Mouse (Mus musculus): ENCODE results near the gene Sds. TPM values are rescaled to one million over a fixed set of nuclear protein-coding genes. Genes with fewer than 3 reads are reported as not detected.
"Not testable (repeated sequence)": the region's sequence is repeated elsewhere in the genome, so short reads cannot be mapped to it uniquely, and the experiment has no call there.

Gene Sds
- polyA plus RNA-seq, 1 experiment from 2014 or later, result not detected

DNA sequence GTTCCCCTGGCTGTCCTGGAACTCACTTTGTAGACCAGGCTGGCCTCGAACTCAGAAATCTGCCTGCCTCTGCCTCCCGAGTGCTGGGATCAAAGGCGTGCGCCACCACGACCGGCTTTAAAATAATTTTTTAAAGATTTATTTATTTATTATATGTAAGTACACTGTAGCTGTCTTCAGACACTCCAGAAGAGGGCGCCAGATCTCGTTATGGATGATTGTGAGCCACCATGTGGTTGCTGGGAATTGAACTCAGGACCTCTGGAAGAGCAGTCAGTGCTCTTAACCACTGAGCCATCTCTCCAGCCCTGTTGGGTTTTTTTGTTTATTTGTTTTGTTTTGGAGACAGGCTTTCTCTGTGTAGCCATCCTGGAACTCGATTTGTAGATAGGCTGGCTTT lies 24.3 kb downstream of the Sds start:
- ATAC-seq (ENCODE audit: insufficient read depth, low FRiP score, low TSS enrichment); H3K4me3 ChIP-seq (ENCODE audit: low read depth, low read length); H3K36me3 ChIP-seq (ENCODE audit: control insufficient read depth, insufficient read depth, low read length); H3K9me3 ChIP-seq (ENCODE audit: control insufficient read depth, low read length); H3K27ac ChIP-seq (ENCODE audit: low read depth, low read length); H3K9ac ChIP-seq (ENCODE audit: low read length); H3K4me2 ChIP-seq (ENCODE audit: low read depth); DNase-seq (ENCODE audit: low spot score); H3K27me3 ChIP-seq (ENCODE audit: control insufficient read depth, insufficient read depth, low read length); H3K4me1 ChIP-seq (ENCODE audit: control insufficient read depth, insufficient read depth, low read length): not testable (repeated sequence)
- 85% methylated on average over 9 of the region's 9 CpGs for WGBS

DNA sequence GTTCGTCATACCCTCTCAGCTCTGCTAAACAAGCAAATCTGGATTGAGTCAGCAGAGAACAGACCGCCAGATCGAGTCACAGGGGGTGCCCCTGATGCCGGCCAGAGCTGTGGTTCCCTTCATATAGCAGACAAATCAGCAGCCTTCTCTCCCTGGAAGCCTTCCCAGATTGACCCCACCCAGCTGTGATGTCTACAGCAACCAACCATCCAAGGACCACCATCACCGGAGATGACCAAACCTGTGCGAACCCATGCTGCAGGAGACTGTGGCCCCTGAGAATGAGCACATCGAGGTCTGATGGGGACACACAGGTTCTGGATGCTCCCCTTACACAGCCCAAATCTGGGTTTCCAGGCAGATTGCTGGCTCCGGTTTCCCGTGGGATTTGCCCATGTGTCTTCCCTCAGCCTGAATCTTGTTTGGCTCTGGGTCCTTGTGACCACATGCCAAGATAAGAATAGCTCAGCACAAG lies 25.9 kb downstream of the Sds start:
- 75% methylated on average over 9 of the region's 9 CpGs for WGBS
- no peaks in the 10 kb centered on the region for H3K36me3 ChIP-seq (ENCODE audit: control insufficient read depth, insufficient read depth, low read length)
- no peak for ATAC-seq (ENCODE audit: insufficient read depth, low FRiP score, low TSS enrichment)

DNA sequence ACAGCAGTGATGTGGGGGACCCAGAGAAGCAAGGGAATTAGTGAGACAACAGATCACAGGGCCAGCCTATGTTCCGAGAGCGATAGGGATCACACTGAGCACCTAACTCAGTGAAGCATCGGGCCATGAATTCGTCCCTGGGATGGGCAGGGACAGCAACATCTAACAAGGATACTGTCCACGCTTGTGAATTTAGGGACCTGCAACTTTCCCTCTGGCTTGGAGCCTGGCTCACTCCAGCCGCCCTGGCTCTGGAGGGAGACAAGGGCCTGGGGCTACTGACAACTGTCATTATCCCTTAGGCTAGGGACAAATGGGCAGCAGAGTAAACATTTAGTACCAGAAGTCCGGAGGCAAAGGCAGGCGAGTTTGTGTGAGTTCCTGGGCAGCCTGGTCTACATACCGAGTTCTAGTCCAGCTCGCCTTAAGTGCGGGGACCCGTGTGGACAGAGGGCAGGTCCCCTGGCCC lies 26.4 kb downstream of the Sds start:
- WGBS, result 10% methylated on average over 12 of the region's 12 CpGs
- DNase-seq (ENCODE audit: low spot score) (no peak), ATAC-seq (ENCODE audit: insufficient read depth, low FRiP score, low TSS enrichment) (peak; percentile 22; the same call in 1 of the 2 replicates)
- no peak overlapping the region for H3K27ac ChIP-seq (ENCODE audit: low read depth, low read length)
- H3K36me3 ChIP-seq (ENCODE audit: control insufficient read depth, insufficient read depth, low read length), result no peaks in the 10 kb centered on the region
- H3K4me1 ChIP-seq (ENCODE audit: control insufficient read depth, insufficient read depth, low read length), result peaks cover 9% of the 10 kb centered on the region
- peak overlapping the region; percentile 95 for H3K4me2 ChIP-seq (ENCODE audit: low read depth)
- H3K9me3 ChIP-seq (ENCODE audit: control insufficient read depth, low read length), result no peaks in the 10 kb centered on the region
- no peaks in the 10 kb centered on the region for H3K27me3 ChIP-seq (ENCODE audit: control insufficient read depth, insufficient read depth, low read length)
- peak overlapping the region; percentile 67 for H3K4me3 ChIP-seq (ENCODE audit: low read depth, low read length)
- peak overlapping the region; percentile 76 for H3K9ac ChIP-seq (ENCODE audit: low read length)

More for the DNA sequence above, 25.9 kb downstream of the Sds start:
- H3K27me3 ChIP-seq (ENCODE audit: control insufficient read depth, insufficient read depth, low read length), result no peaks in the 10 kb centered on the region
- no peak overlapping the region for H3K27ac ChIP-seq (ENCODE audit: low read depth, low read length)
- no peaks in the 10 kb centered on the region for H3K9me3 ChIP-seq (ENCODE audit: control insufficient read depth, low read length)
- peak overlapping the region; percentile 95 for H3K4me2 ChIP-seq (ENCODE audit: low read depth)
- no peak for DNase-seq (ENCODE audit: low spot score)
- H3K9ac ChIP-seq (ENCODE audit: low read length), result no peak overlapping the region; the same call in 1 of the 2 replicates
- H3K4me3 ChIP-seq (ENCODE audit: low read depth, low read length), result peak overlapping the region; percentile 67
- H3K4me1 ChIP-seq (ENCODE audit: control insufficient read depth, insufficient read depth, low read length), result peaks cover 9% of the 10 kb centered on the region

DNA sequence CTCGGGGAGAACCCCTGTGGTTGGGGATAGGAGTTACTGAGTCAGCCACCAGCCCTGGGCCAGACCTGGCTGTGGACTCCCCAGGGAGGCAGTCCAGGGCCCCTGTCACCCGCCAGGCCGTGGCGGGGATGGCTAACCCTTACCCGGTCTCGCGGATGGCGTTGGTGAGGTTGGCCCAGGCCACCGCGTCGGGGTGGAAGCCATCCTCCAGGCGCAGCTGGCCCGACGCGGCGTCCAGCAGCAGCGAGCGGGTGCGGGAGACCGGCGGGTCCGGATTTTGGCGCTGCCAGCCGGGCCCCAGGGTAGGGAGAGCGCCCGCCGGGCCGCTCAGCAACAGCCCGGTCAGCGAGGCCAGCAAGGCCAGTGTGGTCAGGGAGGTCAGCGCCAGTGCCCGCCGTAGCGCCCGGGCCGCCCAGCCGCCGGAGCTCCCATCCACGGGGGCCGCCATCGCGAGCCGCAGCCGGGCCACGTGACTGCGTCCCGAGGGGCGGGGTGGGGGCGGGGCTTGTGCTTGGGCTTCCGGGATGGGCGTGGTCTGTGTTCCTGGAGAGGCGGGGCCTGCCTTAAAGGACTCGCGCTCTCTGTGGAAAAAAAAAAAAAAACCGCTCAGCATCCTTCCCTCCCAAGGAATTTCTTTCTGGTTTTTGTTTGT lies 26.9 kb downstream of the Sds start, which contains the start of gene Plbd2:
Gene Plbd2 (minus strand): TSS at position 482 of the 652 bp plus-strand sequence.
- DNase-seq (ENCODE audit: low spot score) (peak; percentile 95), ATAC-seq (ENCODE audit: insufficient read depth, low FRiP score, low TSS enrichment) (peak; percentile 62)
- no peak within 1 kb of the TSS for H3K27ac ChIP-seq (ENCODE audit: low read depth, low read length)
- peak within 1 kb of the TSS; percentile 76 for H3K9ac ChIP-seq (ENCODE audit: low read length)
- peaks cover 9% of the 10 kb centered on the region for H3K4me1 ChIP-seq (ENCODE audit: control insufficient read depth, insufficient read depth, low read length)
- peak within 1 kb of the TSS; percentile 95 for H3K4me2 ChIP-seq (ENCODE audit: low read depth)
- H3K36me3 ChIP-seq (ENCODE audit: control insufficient read depth, insufficient read depth, low read length), result no peaks in the 10 kb centered on the region
- under 1% methylated on average over 48 of the region's 55 CpGs for WGBS
- H3K9me3 ChIP-seq (ENCODE audit: control insufficient read depth, low read length), result no peaks in the 10 kb centered on the region
- H3K4me3 ChIP-seq (ENCODE audit: low read depth, low read length), result peak within 1 kb of the TSS; percentile 67
- H3K27me3 ChIP-seq (ENCODE audit: control insufficient read depth, insufficient read depth, low read length), result no peaks in the 10 kb centered on the region

DNA sequence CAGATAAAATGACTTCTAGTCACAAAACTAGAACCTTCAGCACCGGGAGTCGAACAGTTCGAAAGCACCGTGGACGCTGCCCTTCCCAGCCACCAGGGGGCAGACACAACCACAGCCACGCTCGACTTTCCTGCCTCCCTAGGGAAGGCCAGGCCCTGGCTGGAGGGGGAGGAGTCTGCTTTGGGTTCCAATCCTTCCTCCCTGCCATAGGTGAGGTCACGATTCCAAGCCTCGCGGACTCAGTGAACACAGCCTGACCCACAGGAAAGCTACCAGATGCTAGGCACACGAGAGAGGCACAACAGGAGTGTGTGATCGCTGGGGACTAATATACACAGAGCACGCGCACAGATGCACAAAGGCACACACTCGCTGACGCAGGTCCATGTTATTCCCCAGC lies 29.0 kb downstream of the Sds start:
- peak overlapping the region; percentile 22; the same call in 1 of the 2 replicates for H3K4me2 ChIP-seq (ENCODE audit: low read depth)
- WGBS, result 25% methylated on average over 16 of the region's 16 CpGs
- H3K9ac ChIP-seq (ENCODE audit: low read length), result no peak overlapping the region
- no peak overlapping the region for H3K27ac ChIP-seq (ENCODE audit: low read depth, low read length)
- no peaks in the 10 kb centered on the region for H3K36me3 ChIP-seq (ENCODE audit: control insufficient read depth, insufficient read depth, low read length)
- H3K27me3 ChIP-seq (ENCODE audit: control insufficient read depth, insufficient read depth, low read length), result no peaks in the 10 kb centered on the region
- peaks cover 9% of the 10 kb centered on the region for H3K4me1 ChIP-seq (ENCODE audit: control insufficient read depth, insufficient read depth, low read length)
- DNase-seq (ENCODE audit: low spot score), result peak; percentile 78
- no peak overlapping the region for H3K4me3 ChIP-seq (ENCODE audit: low read depth, low read length)
- no peak for ATAC-seq (ENCODE audit: insufficient read depth, low FRiP score, low TSS enrichment)
- no peaks in the 10 kb centered on the region for H3K9me3 ChIP-seq (ENCODE audit: control insufficient read depth, low read length)

DNA sequence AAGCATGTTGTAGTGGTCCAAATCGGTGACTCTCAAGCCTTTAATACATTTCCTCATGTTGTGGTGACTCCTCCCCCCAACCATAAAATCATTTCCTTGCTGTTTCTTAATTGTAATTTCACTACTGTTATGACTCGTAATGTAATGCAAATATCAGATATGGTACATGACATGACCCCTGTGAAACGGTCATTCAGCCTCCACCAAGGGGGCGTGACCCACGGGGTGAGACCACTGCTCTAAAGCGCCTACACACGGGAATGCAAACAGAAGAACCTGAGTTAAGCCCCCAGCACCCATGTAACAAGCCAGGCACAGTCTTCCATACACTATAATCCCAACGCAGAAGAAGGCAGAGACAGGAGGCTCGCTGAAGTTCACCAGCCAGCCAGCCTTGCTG lies 29.5 kb downstream of the Sds start:
- no peak overlapping the region for H3K4me3 ChIP-seq (ENCODE audit: low read depth, low read length)
- H3K9ac ChIP-seq (ENCODE audit: low read length), result no peak overlapping the region

DNA sequence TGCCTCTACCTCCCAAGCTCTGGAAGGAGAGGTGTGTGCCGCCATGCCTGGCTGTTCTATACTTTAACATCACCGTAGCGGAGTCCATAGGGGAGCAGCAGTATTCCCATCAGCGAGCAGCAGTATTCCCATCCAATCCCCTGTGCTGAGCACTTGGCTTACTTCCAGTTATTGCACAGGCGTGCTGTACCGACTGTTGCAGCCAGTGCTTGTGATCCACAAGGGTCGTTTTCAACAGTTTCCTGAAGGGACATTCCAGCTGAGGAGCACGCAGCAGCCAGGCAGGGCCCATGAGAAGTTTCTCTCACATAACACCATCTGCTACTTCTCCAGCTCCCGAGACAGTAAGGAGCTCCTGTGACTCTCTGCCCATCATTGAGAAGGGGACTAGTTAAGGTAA lies 30.2 kb downstream of the Sds start:
- no peak overlapping the region for H3K4me3 ChIP-seq (ENCODE audit: low read depth, low read length)
- no peaks in the 10 kb centered on the region for H3K27me3 ChIP-seq (ENCODE audit: control insufficient read depth, insufficient read depth, low read length)
- H3K27ac ChIP-seq (ENCODE audit: low read depth, low read length), result no peak overlapping the region
- H3K4me1 ChIP-seq (ENCODE audit: control insufficient read depth, insufficient read depth, low read length), result peaks cover 9% of the 10 kb centered on the region
- no peak for ATAC-seq (ENCODE audit: insufficient read depth, low FRiP score, low TSS enrichment)
- no peaks in the 10 kb centered on the region for H3K9me3 ChIP-seq (ENCODE audit: control insufficient read depth, low read length)
- no peak for DNase-seq (ENCODE audit: low spot score)
- H3K36me3 ChIP-seq (ENCODE audit: control insufficient read depth, insufficient read depth, low read length), result no peaks in the 10 kb centered on the region
- no peak overlapping the region for H3K9ac ChIP-seq (ENCODE audit: low read length)
- H3K4me2 ChIP-seq (ENCODE audit: low read depth), result no peak overlapping the region
- 67% methylated on average over 9 of the region's 9 CpGs for WGBS

More for the DNA sequence above, 29.5 kb downstream of the Sds start:
- DNase-seq (ENCODE audit: low spot score), result no peak
- no peak for ATAC-seq (ENCODE audit: insufficient read depth, low FRiP score, low TSS enrichment)
- Histone ChIP-seq H3K36me3 (ENCODE audit: control insufficient read depth, insufficient read depth, low read length) (no peaks in the 10 kb centered on the region), H3K4me2 (ENCODE audit: low read depth) (0 out of 2 replicates have a peak overlapping the region, but pooled peaks have one; percentile 22), H3K9me3 (ENCODE audit: control insufficient read depth, low read length) (no peaks in the 10 kb centered on the region), H3K27ac (ENCODE audit: low read depth, low read length) (no peak overlapping the region), H3K27me3 (ENCODE audit: control insufficient read depth, insufficient read depth, low read length) (no peaks in the 10 kb centered on the region), H3K4me1 (ENCODE audit: control insufficient read depth, insufficient read depth, low read length) (peaks cover 9% of the 10 kb centered on the region)
- 66% methylated on average over 9 of the region's 9 CpGs for WGBS

DNA sequence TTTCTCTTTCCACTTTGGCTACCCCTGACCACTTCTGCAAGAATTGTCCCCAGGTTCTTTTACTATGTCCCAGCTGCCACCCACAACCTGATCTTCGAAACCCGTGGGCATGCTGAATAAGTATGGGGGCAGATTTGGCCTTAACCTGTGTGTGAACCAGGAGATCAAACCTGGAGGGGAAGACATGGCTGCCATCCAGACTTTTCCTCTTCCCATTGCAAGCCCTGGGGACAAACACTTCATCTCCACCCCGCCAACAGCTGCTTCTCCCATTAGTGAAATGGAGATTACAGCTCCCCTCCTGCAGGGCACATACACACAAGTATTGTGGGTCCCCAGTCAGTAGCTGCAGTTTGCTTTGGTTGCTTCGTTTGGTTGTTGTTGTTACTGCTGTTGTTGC lies 31.0 kb downstream of the Sds start:
- Histone ChIP-seq H3K36me3 (ENCODE audit: control insufficient read depth, insufficient read depth, low read length) (no peaks in the 10 kb centered on the region), H3K4me3 (ENCODE audit: low read depth, low read length) (no peak overlapping the region), H3K27ac (ENCODE audit: low read depth, low read length) (no peak overlapping the region), H3K27me3 (ENCODE audit: control insufficient read depth, insufficient read depth, low read length) (no peaks in the 10 kb centered on the region), H3K9me3 (ENCODE audit: control insufficient read depth, low read length) (no peaks in the 10 kb centered on the region), H3K4me2 (ENCODE audit: low read depth) (no peak overlapping the region), H3K9ac (ENCODE audit: low read length) (no peak overlapping the region), H3K4me1 (ENCODE audit: control insufficient read depth, insufficient read depth, low read length) (peaks cover 6% of the 10 kb centered on the region)
- ATAC-seq (ENCODE audit: insufficient read depth, low FRiP score, low TSS enrichment) (no peak), DNase-seq (ENCODE audit: low spot score) (no peak)
- WGBS, result 46% methylated on average over 4 of the region's 4 CpGs

Measured in neural tube, embryonic 11.5 days (tissue).